Mouse (Mus musculus): ENCODE results near the gene Psma6.
A peak's percentile ranks its signal among the peaks of the same experiment; 100 is the strongest.
"Not testable (repeated sequence)": the region's sequence is repeated elsewhere in the genome, so short reads cannot be mapped to it uniquely, and the experiment has no call there.

The Psma6 gene

GRCm38 (mm10) chr12:55384023-55384749 is at the start of gene Psma6:
TSS of gene Psma6 (plus strand) at chr12:55384222.
- no peak for DNase-seq

- not testable (repeated sequence) for DNase-seq
Measured at GRCm38 (mm10) chr12:55338490-55338889, 45.5 kb upstream of the Psma6 start.

DNA sequence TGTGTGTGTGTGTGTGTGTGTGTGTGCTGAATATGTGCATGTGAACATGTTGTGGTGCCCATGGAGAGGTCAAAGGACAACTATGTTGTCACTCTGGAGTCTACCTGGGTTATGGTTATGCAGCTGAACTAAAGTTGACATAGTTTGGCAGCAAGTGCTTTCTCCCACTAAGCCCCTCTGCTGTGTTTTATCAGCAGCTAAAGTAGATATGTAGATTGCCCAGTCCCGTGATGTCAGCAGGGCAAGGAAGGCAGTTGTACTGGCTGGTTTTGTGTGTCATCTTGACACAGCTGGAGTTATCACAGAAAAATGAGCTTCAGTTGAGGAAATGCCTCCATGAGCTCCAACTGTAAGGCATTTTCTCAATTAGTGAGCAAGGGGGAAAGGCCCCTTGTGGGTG is 41.0 kb upstream of the Psma6 start:
- not testable (repeated sequence) for DNase-seq

- no peak for DNase-seq
Measured at GRCm38 (mm10) chr12:55343998-55344397, 40.0 kb upstream of the Psma6 start.

DNA sequence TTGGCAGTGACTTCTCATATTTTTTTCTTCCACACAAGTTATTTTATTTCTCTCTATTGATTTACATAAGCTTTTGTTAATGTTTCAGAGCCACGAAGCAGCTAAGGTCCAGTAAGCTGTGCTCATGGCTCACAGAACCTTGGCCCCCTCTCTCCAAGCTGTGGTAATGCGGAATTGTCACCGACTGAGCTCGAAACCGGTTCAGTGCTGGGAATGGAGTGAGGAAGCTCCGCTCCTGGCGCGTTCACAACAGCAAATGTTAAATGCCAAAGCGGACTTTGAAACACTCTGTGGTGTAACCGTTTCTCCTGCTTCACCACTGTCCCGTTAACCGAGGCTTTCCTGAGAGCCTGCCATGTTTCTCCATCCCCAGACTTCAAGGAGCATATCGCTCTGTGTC is 39.4 kb upstream of the Psma6 start:
- peak; percentile 22 for DNase-seq

DNA sequence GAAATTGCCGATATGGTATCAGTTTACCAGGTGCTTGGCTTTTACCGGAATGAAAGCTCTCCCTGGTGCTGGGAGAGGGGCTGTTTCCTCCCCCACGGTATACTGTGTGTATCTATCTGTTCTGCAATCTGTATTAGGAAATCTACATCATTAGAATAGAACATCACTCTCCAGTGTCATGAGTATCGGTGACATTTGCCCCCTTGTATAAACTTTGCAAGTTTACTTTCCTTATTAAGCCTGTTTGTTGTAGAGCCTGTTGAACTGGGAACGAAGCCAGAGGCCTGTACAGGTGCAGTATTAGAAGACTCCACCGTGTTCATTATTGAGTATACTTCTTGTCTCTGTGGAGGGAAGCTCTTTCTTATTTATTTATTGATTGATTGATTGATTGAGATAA is 30.6 kb upstream of the Psma6 start:
- DNase-seq = no peak

DNA sequence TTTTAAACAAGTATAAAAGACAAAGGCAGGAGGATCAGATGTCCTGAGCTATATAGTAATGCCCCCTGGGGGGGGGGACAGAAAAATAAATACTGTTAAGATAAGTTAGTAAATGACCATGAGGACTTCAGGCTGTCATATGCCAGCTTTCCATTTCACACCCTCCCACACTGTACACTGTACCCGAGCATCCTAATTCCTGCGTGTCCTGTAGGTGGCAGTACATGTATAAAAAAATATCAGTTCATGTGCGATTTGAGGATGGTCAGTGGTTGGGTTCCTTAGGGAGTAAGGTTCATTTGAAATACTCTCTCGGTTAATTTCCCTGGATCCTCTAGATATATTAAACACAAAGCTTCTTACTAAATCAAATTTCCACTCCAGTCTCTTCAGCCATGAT is 29.1 kb upstream of the Psma6 start:
- DNase-seq = peak; percentile 34

DNA sequence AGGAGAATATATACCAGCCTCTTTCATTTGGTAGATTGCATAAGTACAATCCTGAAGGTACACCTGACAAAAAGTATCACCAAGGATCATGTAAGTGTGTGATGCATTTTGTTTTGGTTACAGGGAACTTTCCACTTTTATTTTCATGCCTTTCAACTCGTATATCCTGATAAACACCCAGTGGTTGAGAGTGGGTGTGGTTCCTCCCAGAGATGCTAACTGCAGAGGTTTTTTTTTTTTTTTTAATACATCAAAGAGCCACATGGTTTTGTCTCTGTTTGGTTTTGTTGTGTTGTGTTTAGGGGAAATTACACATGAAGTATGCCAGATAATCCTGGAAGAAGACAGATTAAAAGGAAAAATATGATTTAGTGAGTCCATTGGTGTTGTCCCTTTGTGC is 26.7 kb upstream of the Psma6 start:
- no peak for DNase-seq

GRCm38 (mm10) chr12:55360929-55361328 is 23.1 kb upstream of the Psma6 start:
- DNase-seq = no peak

- no peak for DNase-seq
Measured at GRCm38 (mm10) chr12:55365083-55365482, 18.9 kb upstream of the Psma6 start.

DNA sequence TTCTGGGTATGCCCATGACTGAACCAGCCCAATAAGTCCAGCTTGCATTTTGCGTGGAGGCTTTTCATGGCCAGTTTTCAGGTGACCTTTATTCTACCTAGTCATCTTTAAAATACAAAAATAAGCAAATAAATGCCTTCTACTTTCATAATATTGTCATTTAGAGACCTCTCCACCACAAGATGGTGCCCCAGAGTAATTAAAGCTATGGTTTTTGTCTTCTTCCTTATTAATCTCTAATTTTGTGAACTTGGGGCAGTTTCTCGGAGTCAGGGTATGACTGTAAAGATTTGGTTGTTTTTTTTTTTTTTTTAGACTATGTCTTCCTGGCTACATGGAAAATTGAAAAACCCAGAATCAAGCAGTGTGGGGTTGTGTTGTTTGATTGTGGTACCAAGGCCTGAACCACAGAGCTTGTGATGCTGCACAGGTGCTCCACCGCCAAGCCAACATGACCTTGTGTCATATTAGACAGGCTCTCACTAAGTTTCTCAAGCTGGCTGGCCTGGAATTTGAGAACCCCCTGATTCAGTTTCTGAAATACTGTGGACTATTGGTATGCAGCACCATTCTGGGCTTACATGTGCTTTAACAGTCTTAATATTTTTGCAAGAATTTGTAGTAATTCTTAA is 11.5 kb upstream of the Psma6 start:
- no peak for DNase-seq

GRCm38 (mm10) chr12:55376956-55377609 is 6.9 kb upstream of the Psma6 start:
- no peak for DNase-seq

DNA sequence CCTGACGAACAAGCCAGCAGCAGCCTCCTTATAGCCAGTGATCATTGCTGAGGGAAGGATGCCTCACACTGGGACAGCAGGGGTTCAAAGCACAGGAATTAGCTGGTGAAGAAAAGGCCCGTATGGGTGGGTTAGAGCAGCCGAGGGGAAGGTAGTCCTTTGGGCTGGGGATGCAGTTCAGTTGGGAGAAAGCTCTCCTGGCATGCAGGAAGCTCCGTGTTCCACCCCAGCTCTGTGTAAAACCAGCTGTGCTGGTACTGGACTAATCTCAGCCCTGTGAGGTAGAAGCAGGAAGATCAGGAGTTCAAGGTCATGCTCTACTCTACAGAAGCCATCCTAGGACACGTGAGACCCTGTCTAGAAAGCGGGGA is 6.4 kb upstream of the Psma6 start:
- DNase-seq = no peak

GRCm38 (mm10) chr12:55384826-55385225 is 804 bp downstream of the Psma6 start:
- DNase-seq = no peak

DNA sequence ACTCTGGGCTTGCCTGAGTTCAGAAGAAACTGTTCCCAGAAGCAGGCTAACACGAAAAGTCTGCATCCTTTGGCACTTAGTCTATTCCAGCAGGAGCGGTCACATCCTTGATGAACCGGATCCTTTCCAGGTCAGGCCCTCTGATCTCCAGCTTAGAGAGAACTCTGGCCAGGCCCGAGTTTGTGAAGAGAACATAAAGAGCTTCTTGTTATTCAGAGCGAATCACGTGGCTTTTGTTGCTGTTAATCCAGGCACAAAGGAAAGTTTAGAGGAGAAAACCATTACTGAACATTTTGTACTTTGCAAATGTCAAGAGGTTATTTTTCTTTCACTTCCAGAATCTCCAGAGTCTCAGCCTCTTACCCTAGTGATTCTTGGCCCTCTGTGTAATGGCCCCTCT is 1.9 kb downstream of the Psma6 start:
- DNase-seq = peak; percentile 53

DNA sequence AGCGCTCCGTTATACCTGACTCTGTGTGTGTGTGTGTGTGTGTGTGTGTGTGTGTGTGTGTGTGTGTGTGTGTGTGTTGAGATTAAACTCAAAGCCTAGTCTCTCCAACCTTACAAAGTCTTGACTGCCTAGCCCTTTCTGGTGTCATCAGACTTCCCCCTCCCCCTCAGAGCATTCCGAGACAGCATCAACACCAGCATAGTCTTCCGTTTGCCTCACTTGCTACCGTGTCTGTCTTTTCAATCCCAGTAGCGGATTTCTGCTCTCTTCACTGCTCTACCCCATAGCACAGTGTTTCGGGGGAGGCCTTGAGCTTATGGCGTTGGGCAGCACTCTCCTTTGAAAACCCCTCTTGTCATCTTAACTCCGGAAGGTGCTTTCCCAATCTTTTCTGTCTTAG is 2.4 kb downstream of the Psma6 start:
- DNase-seq = no peak

- DNase-seq = no peak
Measured at GRCm38 (mm10) chr12:55387083-55387787, 3.2 kb downstream of the Psma6 start.

DNA sequence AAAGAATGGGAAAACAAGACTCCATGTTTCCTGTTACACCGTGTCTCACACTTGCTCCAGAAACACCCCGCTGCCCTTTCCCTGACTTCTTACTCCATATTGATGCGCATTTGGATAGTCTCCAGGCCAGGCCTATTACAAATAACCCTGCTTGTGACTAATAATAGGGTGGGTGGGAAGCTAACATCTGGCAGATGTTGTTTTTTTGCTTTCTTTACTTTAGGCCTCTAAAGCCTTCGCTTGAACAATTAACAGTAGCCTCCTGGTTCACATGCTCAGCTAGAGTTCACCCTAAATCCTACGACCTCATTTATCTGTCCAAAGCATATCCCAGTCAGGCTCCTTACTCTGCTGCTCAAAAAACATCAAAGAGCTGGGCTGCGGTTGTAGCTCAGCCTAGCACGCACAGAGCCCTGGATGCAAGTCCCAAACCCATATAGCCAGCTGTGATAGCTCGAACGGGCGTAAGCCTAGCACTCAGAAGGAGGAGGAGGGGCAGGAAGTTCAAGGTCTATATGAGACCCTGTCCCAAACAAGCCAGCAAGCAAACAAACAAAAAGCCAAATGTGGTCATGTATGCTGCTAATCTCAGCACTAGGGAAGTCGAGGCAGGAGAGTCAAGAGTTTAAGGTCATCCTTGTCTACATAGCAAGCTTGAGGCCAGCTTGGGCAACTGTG is 3.9 kb downstream of the Psma6 start:
- DNase-seq = no peak

GRCm38 (mm10) chr12:55388478-55388877 is 4.5 kb downstream of the Psma6 start:
- DNase-seq = peak; percentile 55

DNA sequence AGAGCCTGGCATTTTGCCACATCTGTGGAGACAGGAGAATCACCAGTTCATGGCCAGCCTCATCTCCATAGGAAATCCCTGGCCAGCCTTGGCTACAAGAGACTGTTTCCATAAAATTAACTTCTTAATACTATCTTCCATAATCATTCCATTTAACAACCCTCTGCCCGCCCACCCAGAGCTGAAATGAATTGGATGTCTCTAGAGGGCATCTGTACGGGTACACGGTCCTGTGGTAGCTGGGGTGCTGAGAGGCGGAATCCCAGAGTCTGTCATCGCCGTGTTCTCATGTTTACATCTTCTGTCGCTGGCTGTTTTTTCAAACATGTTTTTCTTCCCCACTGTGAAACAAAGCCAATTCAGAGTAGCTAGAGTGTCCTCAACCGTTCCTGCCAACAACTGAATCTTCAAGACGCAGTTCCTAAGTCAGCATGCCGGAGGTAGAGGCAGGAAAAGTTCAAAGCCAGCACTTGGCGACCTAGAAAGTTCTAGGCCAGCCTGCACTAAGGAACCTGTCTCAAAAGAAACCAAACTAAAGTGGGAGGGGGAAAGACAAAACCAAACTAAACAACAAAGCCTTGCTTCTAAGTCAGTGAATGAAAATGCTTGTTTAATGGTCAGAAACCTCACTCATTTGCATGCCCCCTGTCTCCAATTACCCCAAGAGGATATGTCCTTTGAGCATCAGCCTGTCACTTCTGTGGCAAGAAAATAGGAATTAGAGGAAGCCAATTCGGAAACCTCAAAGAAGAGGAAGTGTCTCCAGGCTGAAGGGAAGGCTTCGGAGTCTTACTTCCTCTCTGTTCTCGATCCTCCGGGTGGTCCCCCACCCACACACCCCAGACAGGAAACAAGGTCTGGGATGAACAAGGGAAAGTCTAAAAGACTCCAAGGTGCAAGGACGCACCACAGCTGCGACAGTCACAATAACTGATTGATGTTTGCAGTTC is 5.4 kb downstream of the Psma6 start:
- peak; percentile 28 for DNase-seq

- no peak for DNase-seq
Measured at GRCm38 (mm10) chr12:55392120-55392519, 8.1 kb downstream of the Psma6 start.

Measured in kidney, adult 18-20 months (tissue).